Mouse (Mus musculus) embryonic facial prominence, embryonic 11.5 days (tissue): ENCODE measurements at regions not wholly inside any gene's neighbourhood (a gene's known extent, or its start where the extent isn't known, plus 50 kb on each side); places are given as distances from the start of the nearest gene placed in this dataset.
"Not testable (repeated sequence)": the region's sequence is repeated elsewhere in the genome, so short reads cannot be mapped to it uniquely, and the experiment has no call there.

ENCODE experiments used
- ATAC-seq: fragments of 200-750 bp; cut with Nextera tagmentation; replicated peaks from 2 replicates; pipeline ENCODE4 v1.8.0; 2017; ENCODE audit warnings: low read depth; ENCODE audit not compliant: insufficient number of reproducible peaks, low FRiP score, low TSS enrichment
- DNase-seq: peaks from one replicate; pipeline ENCODE4 v3.0.0-alpha.2; 2015; ENCODE audit warnings: low spot score
- H3K27ac ChIP-seq: fragments of 300-500 bp; sonication (generic); replicated peaks from 2 replicates; pipeline ENCODE4 v1.5.1; 2014; ENCODE audit warnings: mild to moderate bottlenecking, low read depth, low read length, control low read depth
- H3K27me3 ChIP-seq: fragments of 300-500 bp; sonication (generic); 2 replicates; pipeline ENCODE4 v1.6.1; 2014; ENCODE audit warnings: mild to moderate bottlenecking, low read length, moderate library complexity, mixed read lengths; ENCODE audit not compliant: control insufficient read depth, insufficient read depth
- H3K36me3 ChIP-seq: fragments of 300-500 bp; sonication (generic); replicated peaks from 2 replicates; pipeline ENCODE4 v1.6.1; 2014; ENCODE audit warnings: low read depth, mild to moderate bottlenecking, low read length, moderate library complexity, mixed read lengths; ENCODE audit not compliant: control insufficient read depth, insufficient read depth
- H3K4me1 ChIP-seq: fragments of 300-500 bp; sonication (generic); 2 replicates; pipeline ENCODE4 v1.6.1; 2014; ENCODE audit warnings: low read length, mixed read lengths; ENCODE audit not compliant: control insufficient read depth, insufficient read depth
- H3K4me2 ChIP-seq: fragments of 300-500 bp; sonication (generic); 2 replicates; pipeline ENCODE4 v1.6.1; 2014; ENCODE audit warnings: low read depth, mild to moderate bottlenecking, control low read depth, low read length, moderate library complexity
- H3K4me3 ChIP-seq: fragments of 300-500 bp; sonication (generic); 2 replicates; pipeline ENCODE4 v1.5.1; 2014; ENCODE audit warnings: low read depth, low read length, control low read depth
- H3K9ac ChIP-seq: fragments of 300-500 bp; sonication (generic); replicated peaks from 2 replicates; pipeline ENCODE4 v1.6.1; 2014; ENCODE audit warnings: mild to moderate bottlenecking, control low read depth, low read length
- H3K9me3 ChIP-seq: fragments of 300-500 bp; sonication (generic); replicated peaks from 2 replicates; pipeline ENCODE4 v1.6.1; 2016; ENCODE audit warnings: mild to moderate bottlenecking, low read length, inconsistent platforms, mixed read lengths; ENCODE audit not compliant: control insufficient read depth
- WGBS: fragments of 180-500 bp; shearing (Covaris S2); extraction: QIAGEN DNeasy Blood & Tissue Kit; methylation state at CpG from one replicate; pipeline ENCODE4 v1.1.7; 2014; 5-methylcytosine and 5-hydroxymethylcytosine counted together

- DNase-seq = peak; percentile 38
Observed at GRCm38 (mm10) chrX:58812824-58813223, 96.3 kb upstream of the 4930550L24Rik start.

More at GRCm38 (mm10) chrX:58812824-58813223, 96.3 kb upstream of the 4930550L24Rik start:
- not testable (repeated sequence) for H3K4me1 ChIP-seq, H3K9ac ChIP-seq, ATAC-seq, H3K9me3 ChIP-seq, H3K27me3 ChIP-seq, H3K36me3 ChIP-seq, H3K4me3 ChIP-seq, H3K27ac ChIP-seq, H3K4me2 ChIP-seq
- WGBS = 60% methylated on average over 1 of the region's 1 CpGs
